Mouse (Mus musculus): ENCODE data around the gene Rplp0. TPM values are rescaled to one million over a fixed set of nuclear protein-coding genes. Genes with fewer than 3 reads are reported as not detected.
"Not testable (repeated sequence)": the region's sequence is repeated elsewhere in the genome, so short reads cannot be mapped to it uniquely, and the experiment has no call there.

Rplp0 gene
- polyA plus RNA-seq, 1 experiment, result 3,688 TPM

DNA sequence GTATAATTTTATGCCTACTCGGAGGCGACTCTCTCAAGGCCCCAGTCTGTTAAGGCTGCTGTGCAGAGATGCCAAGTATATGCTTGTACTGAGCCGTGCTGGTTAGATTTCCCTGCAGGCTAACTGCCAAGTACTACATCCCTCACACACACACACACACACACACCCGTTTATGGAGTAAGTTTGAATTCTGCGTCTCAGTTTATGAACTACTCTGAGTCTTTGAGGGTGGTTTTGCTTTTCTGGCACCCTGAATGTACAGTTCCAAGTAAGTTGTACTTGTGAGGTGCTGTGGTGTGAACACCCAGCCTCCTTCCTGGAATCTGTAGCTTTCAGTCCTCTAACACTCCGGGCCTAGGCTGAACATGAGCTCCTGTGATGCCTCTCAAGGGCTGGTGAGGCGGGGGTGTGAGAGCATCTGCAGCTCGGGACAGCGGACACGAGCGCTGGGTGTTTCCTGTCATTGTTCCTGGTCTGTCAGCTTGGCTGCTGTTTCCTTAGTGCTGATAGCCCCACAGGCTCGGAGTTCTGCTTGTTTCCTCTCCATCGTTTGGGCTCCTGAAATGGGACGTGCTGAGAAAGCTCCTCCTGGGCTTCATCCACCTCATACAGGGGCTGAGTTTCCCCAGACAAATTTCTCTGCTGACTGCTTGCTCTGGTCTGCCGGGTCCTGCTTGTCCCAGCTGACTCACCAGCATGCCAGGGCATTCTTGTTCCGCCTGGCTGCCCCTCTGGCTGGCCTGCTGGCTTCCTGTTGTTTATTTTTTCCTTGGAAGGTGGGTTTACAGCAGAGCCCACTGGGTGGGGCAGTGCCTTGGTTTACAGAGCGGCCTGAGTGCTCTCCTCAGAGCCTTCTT lies 13.6 kb downstream of the Rplp0 start:
- Histone ChIP-seq H3K27ac (ENCODE audit: control insufficient read depth, insufficient read depth, low read length) (no peak overlapping the region), H3K4me3 (ENCODE audit: control insufficient read depth, insufficient read depth, low read length) (no peak overlapping the region), H3K36me3 (ENCODE audit: control insufficient read depth, insufficient read depth, low read length) (peaks cover 38% of the 10 kb centered on the region), H3K27me3 (ENCODE audit: control insufficient read depth, insufficient read depth, low read length) (no peaks in the 10 kb centered on the region), H3K4me1 (replicated peaks; ENCODE audit: control insufficient read depth, insufficient read depth, low read length) (no peaks in the 10 kb centered on the region)
- no peak for TF ChIP-seq POLR2A (IDR thresholded peaks at IDR 0.05; ENCODE audit: control insufficient read depth, extremely low read depth, insufficient read depth, low read length, poor library complexity)
- TF ChIP-seq CTCF (IDR thresholded peaks at IDR 0.05; ENCODE audit: borderline replicate concordance, control insufficient read depth, extremely low read depth, insufficient read depth, low read length, poor library complexity), result no peak
- 76% methylated on average over 17 of the region's 17 CpGs for WGBS
- no peak for DNase-seq

DNA sequence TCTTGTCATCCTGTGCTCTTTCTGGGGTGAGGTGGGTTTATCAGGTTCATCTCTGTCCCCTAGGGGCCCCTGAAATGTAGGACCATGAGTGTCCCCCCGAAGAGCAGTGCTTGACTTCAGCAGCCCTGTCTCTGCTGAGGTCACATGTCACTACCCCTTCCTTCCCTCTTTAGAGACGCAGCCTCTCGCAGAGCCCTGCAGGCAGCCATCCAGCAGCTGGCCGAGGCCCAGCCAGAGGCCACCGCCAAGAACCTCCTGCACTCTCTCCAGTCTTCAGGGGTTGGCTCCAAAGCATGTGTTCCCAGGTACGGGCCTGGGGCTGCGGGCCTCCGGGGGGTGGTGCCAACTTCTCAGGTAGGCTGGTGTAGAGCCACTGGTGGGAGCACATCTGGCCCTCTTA lies 15.7 kb downstream of the Rplp0 start:
- Histone ChIP-seq H3K27ac (ENCODE audit: control insufficient read depth, insufficient read depth, low read length) (no peak overlapping the region), H3K36me3 (ENCODE audit: control insufficient read depth, insufficient read depth, low read length) (peaks cover 55% of the 10 kb centered on the region), H3K4me1 (replicated peaks; ENCODE audit: control insufficient read depth, insufficient read depth, low read length) (no peaks in the 10 kb centered on the region), H3K27me3 (ENCODE audit: control insufficient read depth, insufficient read depth, low read length) (no peaks in the 10 kb centered on the region), H3K4me3 (ENCODE audit: control insufficient read depth, insufficient read depth, low read length) (no peak overlapping the region)
- 77% methylated on average over 8 of the region's 8 CpGs for WGBS
- no peak for DNase-seq
- no peak for TF ChIP-seq POLR2A (IDR thresholded peaks at IDR 0.05; ENCODE audit: control insufficient read depth, extremely low read depth, insufficient read depth, low read length, poor library complexity)
- no peak for TF ChIP-seq CTCF (IDR thresholded peaks at IDR 0.05; ENCODE audit: borderline replicate concordance, control insufficient read depth, extremely low read depth, insufficient read depth, low read length, poor library complexity)

DNA sequence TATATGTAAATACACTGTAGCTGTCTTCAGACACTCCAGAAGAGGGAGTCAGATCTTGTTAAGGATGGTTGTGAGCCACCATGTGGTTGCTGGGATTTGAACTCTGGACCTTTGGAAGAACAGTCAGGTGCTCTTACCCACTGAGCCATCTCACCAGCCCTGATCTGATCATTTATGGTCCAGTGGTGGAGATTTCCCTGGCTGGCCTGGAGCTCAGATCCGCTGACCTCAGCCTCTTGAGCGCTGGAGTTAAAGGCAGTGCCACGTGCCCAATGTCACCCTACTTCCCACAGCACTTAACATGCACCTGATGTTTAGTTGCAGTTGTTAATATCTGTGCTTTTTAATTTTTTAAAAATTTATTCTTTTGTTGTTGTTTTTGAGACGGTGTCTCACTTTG lies 18.4 kb downstream of the Rplp0 start:
- WGBS, result 98% methylated on average over 4 of the region's 4 CpGs
- H3K4me1 ChIP-seq (replicated peaks; ENCODE audit: control insufficient read depth, insufficient read depth, low read length); H3K27me3 ChIP-seq (ENCODE audit: control insufficient read depth, insufficient read depth, low read length); DNase-seq; H3K4me3 ChIP-seq (ENCODE audit: control insufficient read depth, insufficient read depth, low read length); H3K27ac ChIP-seq (ENCODE audit: control insufficient read depth, insufficient read depth, low read length): not testable (repeated sequence)
- peaks cover 77% of the 10 kb centered on the region for H3K36me3 ChIP-seq (ENCODE audit: control insufficient read depth, insufficient read depth, low read length)

DNA sequence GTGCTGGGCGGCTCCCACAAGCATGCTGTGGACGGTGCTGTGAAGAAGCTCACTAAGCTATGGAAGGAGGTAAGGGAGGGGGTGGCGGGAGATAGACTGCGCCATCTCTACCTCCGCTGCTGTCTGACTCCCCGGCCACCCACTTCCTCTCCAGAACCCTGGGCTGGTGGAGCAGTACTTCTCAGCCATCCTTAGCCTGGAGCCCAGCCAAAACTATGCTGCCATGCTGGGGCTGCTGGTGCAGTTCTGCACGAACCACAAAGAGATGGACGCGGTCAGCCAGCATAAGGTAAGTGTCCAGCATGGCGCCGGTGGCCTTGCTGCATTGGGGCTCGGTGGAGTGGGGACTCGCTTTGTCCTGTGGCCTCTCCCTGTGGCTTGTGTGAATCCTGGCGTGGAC lies 19.7 kb downstream of the Rplp0 start:
- Histone ChIP-seq H3K4me1 (replicated peaks; ENCODE audit: control insufficient read depth, insufficient read depth, low read length) (no peaks in the 10 kb centered on the region), H3K27me3 (ENCODE audit: control insufficient read depth, insufficient read depth, low read length) (no peaks in the 10 kb centered on the region), H3K4me3 (ENCODE audit: control insufficient read depth, insufficient read depth, low read length) (no peak overlapping the region), H3K36me3 (ENCODE audit: control insufficient read depth, insufficient read depth, low read length) (peaks cover 84% of the 10 kb centered on the region), H3K27ac (ENCODE audit: control insufficient read depth, insufficient read depth, low read length) (no peak overlapping the region)
- WGBS, result 90% methylated on average over 14 of the region's 14 CpGs
- no peak for DNase-seq
- no peak for TF ChIP-seq CTCF (IDR thresholded peaks at IDR 0.05; ENCODE audit: borderline replicate concordance, control insufficient read depth, extremely low read depth, insufficient read depth, low read length, poor library complexity)
- no peak for TF ChIP-seq POLR2A (IDR thresholded peaks at IDR 0.05; ENCODE audit: control insufficient read depth, extremely low read depth, insufficient read depth, low read length, poor library complexity)

DNA sequence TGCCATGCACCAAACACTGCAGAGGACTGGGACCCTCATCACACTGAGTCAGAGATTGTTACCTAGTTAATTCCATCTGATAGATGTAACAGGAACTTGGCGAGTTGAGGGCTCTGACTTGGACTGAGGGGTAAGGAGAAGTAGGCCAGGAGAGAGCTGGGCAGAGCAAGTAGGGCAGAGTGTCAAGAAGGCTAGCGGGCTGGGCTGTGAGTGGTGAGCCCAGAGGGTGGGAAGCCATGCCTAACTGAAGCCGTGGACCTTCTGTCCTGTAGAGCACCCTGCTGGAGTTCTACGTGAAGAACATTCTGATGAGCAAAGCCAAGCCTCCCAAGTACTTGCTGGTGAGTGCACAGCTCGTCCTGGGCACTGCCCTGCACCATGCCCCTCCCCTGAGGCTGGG lies 20.1 kb downstream of the Rplp0 start:
- H3K36me3 ChIP-seq (ENCODE audit: control insufficient read depth, insufficient read depth, low read length), result peaks cover 83% of the 10 kb centered on the region
- no peak overlapping the region for H3K4me3 ChIP-seq (ENCODE audit: control insufficient read depth, insufficient read depth, low read length)
- no peaks in the 10 kb centered on the region for H3K4me1 ChIP-seq (replicated peaks; ENCODE audit: control insufficient read depth, insufficient read depth, low read length)
- no peak overlapping the region for H3K27ac ChIP-seq (ENCODE audit: control insufficient read depth, insufficient read depth, low read length)
- 92% methylated on average over 5 of the region's 5 CpGs for WGBS
- no peaks in the 10 kb centered on the region for H3K27me3 ChIP-seq (ENCODE audit: control insufficient read depth, insufficient read depth, low read length)
- no peak for DNase-seq
- TF ChIP-seq POLR2A (IDR thresholded peaks at IDR 0.05; ENCODE audit: control insufficient read depth, extremely low read depth, insufficient read depth, low read length, poor library complexity) (no peak), CTCF (IDR thresholded peaks at IDR 0.05; ENCODE audit: borderline replicate concordance, control insufficient read depth, extremely low read depth, insufficient read depth, low read length, poor library complexity) (no peak)

DNA sequence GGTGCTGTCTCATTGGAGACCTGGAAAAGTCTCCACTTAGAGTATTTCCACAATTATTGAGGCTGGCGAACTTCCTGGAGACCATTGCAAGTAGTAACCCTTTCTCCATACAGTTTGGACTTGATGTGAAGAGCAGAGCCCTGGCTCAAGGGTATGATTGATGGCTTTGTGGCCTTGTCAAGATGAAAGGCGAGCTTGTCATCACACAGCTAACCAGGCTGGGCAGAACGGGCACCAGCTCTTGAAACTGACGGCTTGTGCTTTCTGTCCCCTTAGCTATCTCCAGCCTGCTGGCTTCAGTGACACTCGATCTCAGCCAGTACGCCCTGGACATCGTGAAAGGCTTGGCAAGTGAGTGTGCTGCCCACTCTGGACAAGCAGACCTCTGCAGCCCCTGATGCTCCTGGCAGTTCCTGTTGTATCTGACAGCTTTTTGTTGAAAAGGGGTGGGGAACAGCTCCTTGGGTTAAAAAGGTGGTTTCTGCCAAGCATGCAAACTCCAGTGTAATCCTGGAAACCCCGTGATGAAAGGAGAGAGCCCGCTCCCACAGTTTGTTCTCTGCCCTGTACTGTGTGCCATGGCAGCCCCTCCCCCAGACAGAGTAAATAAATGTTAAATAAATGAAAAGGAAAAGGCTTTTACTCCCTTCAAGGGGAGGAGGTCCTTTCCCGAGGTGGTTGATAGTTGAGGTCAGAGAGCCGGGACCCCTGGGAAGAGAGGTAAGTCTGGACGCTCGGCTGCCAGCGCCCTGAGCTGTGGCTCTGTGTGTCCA lies 21.1 kb downstream of the Rplp0 start:
- H3K27me3 ChIP-seq (ENCODE audit: control insufficient read depth, insufficient read depth, low read length), result no peaks in the 10 kb centered on the region
- no peak for DNase-seq
- no peak overlapping the region for H3K27ac ChIP-seq (ENCODE audit: control insufficient read depth, insufficient read depth, low read length)
- WGBS, result 96% methylated on average over 14 of the region's 14 CpGs
- no peaks in the 10 kb centered on the region for H3K4me1 ChIP-seq (replicated peaks; ENCODE audit: control insufficient read depth, insufficient read depth, low read length)
- no peak overlapping the region for H3K4me3 ChIP-seq (ENCODE audit: control insufficient read depth, insufficient read depth, low read length)
- peaks cover 81% of the 10 kb centered on the region for H3K36me3 ChIP-seq (ENCODE audit: control insufficient read depth, insufficient read depth, low read length)
- TF ChIP-seq CTCF (IDR thresholded peaks at IDR 0.05; ENCODE audit: borderline replicate concordance, control insufficient read depth, extremely low read depth, insufficient read depth, low read length, poor library complexity), result no peak
- no peak for TF ChIP-seq POLR2A (IDR thresholded peaks at IDR 0.05; ENCODE audit: control insufficient read depth, extremely low read depth, insufficient read depth, low read length, poor library complexity)
